Mouse (Mus musculus) myocyte (in vitro differentiated cells): ENCODE data around the gene Zfp488.

Experiments used
- E2F4 ChIP-seq: IDR thresholded peaks from one replicate; pipeline ENCODE4 v1.6.1; 2011; ENCODE audit warnings: mild to moderate bottlenecking, control low read depth, moderate library complexity; ENCODE audit not compliant: insufficient read depth
- MYOD1 ChIP-seq, 3 experiments: IDR thresholded peaks; one replicate each; pipeline ENCODE4 v1.6.1; 2011; ENCODE audit warnings: control low read depth in 2 of 3, low read depth in 2 of 3, mild to moderate bottlenecking in 2 of 3, moderate library complexity in 1 of 3; ENCODE audit not compliant: insufficient read length in 2 of 3, control insufficient read depth in 1 of 3
- MYOG ChIP-seq, 3 experiments: IDR thresholded peaks; one replicate each; pipeline ENCODE4 v1.6.1; 2011; ENCODE audit warnings: control low read depth in 2 of 3, low read depth in 2 of 3, mild to moderate bottlenecking in 2 of 3; ENCODE audit not compliant: insufficient read length in 2 of 3, control insufficient read depth in 1 of 3, insufficient read depth in 1 of 3
- POLR2A ChIP-seq: IDR thresholded peaks from one replicate; pipeline ENCODE4 v1.6.1; 2011; ENCODE audit warnings: low read depth, mild to moderate bottlenecking, control low read depth, moderate library complexity; ENCODE audit not compliant: insufficient read length
- POLR2AphosphoS2 ChIP-seq: IDR thresholded peaks from one replicate; pipeline ENCODE4 v1.6.1; 2011; ENCODE audit warnings: low read depth, control low read depth; ENCODE audit not compliant: insufficient read length
- TCF12 ChIP-seq: IDR thresholded peaks from one replicate; pipeline ENCODE4 v1.6.1; 2011; ENCODE audit warnings: mild to moderate bottlenecking, control low read depth; ENCODE audit not compliant: poor library complexity, insufficient read depth, severe bottlenecking
- TCF3 ChIP-seq: IDR thresholded peaks from one replicate; pipeline ENCODE4 v1.6.1; 2011; ENCODE audit warnings: low read depth, control low read depth; ENCODE audit not compliant: insufficient read length
- USF1 ChIP-seq: IDR thresholded peaks from one replicate; pipeline ENCODE4 v1.6.1; 2011; ENCODE audit warnings: low read depth, mild to moderate bottlenecking, control low read depth, moderate library complexity

DNA sequence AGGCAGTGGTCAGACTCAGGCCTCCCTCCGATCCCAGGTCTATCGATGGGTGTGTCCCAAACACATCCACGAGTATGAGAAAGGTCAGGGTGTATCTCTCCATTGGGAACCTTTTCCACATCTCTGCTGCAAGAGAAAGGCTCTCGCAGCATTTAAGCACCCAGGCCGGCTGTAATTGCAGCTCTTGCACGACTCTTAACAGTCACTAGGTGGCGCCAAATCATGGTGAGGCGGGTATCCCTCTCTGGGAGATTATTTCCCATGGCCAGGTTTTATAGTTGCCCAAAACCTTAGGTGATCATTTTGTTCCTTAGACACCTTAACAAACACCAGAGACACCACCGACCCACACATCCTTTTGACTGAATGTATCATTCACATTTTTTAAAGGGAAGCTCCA lies 19.2 kb downstream of the Zfp488 start:
- no peak for TF ChIP-seq MYOD1 (IDR thresholded peaks at IDR 0.05; ENCODE audit: control insufficient read depth in 1 of 3, insufficient read length in 2 of 3, low read depth in 2 of 3)
- TF ChIP-seq E2F4: no peak
- TF ChIP-seq TCF12: no peak
- TF ChIP-seq POLR2A: no peak
- no peak for TF ChIP-seq USF1
- TF ChIP-seq TCF3: no peak
- TF ChIP-seq MYOG (IDR thresholded peaks at IDR 0.05; ENCODE audit: control insufficient read depth in 1 of 3, insufficient read depth in 1 of 3, insufficient read length in 2 of 3, low read depth in 2 of 3): no peak
- TF ChIP-seq POLR2AphosphoS2: no peak
